Mouse (Mus musculus): ENCODE results near the gene Rapsn.

DNA sequence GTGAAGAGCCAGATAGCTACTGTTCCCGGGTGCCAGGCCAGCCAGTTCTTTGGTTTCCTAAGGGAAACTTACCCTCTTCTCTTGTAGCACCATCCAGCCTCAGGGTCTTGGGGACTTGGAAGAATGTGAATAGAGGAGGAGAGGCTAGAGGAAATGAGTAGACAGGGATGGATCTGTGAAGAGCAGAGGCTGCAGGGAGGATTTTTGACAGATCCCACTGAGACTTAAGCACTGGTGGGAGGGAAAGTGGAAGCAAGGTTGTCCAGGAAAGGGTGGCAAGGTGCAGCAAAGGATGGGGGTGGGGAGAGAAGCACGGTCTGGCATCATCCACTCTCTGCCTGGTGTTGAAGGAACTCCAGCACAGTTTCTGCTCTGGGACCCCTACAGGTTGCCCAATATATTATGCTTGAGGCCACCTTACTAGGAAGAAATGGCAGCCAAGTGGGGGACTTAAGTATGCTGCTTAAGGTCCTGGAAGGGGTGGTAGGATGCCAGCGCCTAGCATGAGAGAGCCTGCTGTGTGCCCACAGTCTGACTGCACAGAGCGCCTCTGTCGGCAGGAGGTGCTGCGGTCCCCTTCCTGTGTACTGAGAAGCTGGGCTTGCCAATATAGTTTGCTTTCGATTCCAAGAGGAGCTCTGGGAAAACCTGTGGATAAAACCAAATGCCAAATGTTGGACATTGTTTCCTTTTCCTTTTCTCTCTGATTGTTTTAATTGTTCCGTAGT, 17.2 kb upstream of the Rapsn start:
- TF ChIP-seq CTCF (conservative IDR thresholded peaks at IDR 0.05; ENCODE audit: low read length) (peak; percentile 22; the same call in 1 of the 2 replicates), NANOG (IDR thresholded peaks at IDR 0.05; ENCODE audit: borderline replicate concordance, low read length) (no peak)
